Mouse (Mus musculus) hindbrain, embryonic 11.5 days (tissue): Measurements from ENCODE around the gene Nrxn1. TPM values are rescaled to one million over a fixed set of nuclear protein-coding genes. Genes with fewer than 3 reads are reported as not detected.

ENCODE experiments used
- ATAC-seq: fragments of 200-750 bp; cut with Nextera tagmentation; 2 replicates; pipeline ENCODE4 v1.8.0; 2017; ENCODE audit warnings: mild to moderate bottlenecking, moderate TSS enrichment, moderate library complexity; ENCODE audit not compliant: low FRiP score
- DNase-seq: peaks from one replicate; pipeline ENCODE4 v3.0.0-alpha.2; 2015; ENCODE audit warnings: low spot score
- H3K27ac ChIP-seq: fragments of 300-500 bp; sonication (generic); 2 replicates; pipeline ENCODE4 v1.5.1; 2014; ENCODE audit warnings: mild to moderate bottlenecking, low read depth, low read length
- H3K27me3 ChIP-seq: fragments of 300-500 bp; sonication (generic); 2 replicates; pipeline ENCODE4 v1.6.1; 2014; ENCODE audit warnings: mild to moderate bottlenecking, low read length, moderate library complexity, mixed read lengths; ENCODE audit not compliant: control insufficient read depth, insufficient read depth
- H3K36me3 ChIP-seq: fragments of 300-500 bp; sonication (generic); 2 replicates; pipeline ENCODE4 v1.6.1; 2014; ENCODE audit warnings: mild to moderate bottlenecking, low read length, moderate library complexity, mixed read lengths; ENCODE audit not compliant: control insufficient read depth, insufficient read depth
- H3K4me1 ChIP-seq: fragments of 300-500 bp; sonication (generic); replicated peaks from 2 replicates; pipeline ENCODE4 v1.6.1; 2014; ENCODE audit warnings: low read length, mixed read lengths; ENCODE audit not compliant: control insufficient read depth, insufficient read depth
- H3K4me2 ChIP-seq: fragments of 300-500 bp; sonication (generic); replicated peaks from 2 replicates; pipeline ENCODE4 v1.6.1; 2014; ENCODE audit warnings: mild to moderate bottlenecking, low read depth, low read length
- H3K4me3 ChIP-seq: fragments of 300-500 bp; sonication (generic); 2 replicates; pipeline ENCODE4 v1.5.1; 2014; ENCODE audit warnings: low read depth, low read length
- H3K9ac ChIP-seq: fragments of 300-500 bp; sonication (generic); 2 replicates; pipeline ENCODE4 v1.6.1; 2014; ENCODE audit warnings: low read depth, low read length
- H3K9me3 ChIP-seq: fragments of 300-500 bp; sonication (generic); 2 replicates; pipeline ENCODE4 v1.6.1; 2016; ENCODE audit warnings: low read length; ENCODE audit not compliant: control insufficient read depth
- WGBS: fragments of 180-500 bp; shearing (Covaris S2); extraction: QIAGEN DNeasy Blood & Tissue Kit; methylation state at CpG from one replicate; pipeline ENCODE4 v1.1.7; 2014; 5-methylcytosine and 5-hydroxymethylcytosine counted together
- polyA plus RNA-seq: library from polyadenylated mRNA; unstranded; fragments of >200 nt; fragmentation: Nextera tagmentation; extraction: Ambion mirVana; gene quantifications from 2 replicates; pipeline ENCODE4 v1.2.1, GENCODE M21; 2014

Nrxn1 gene
- polyA plus RNA-seq, 1 experiment from 2014 or later: 25.0 TPM

DNA sequence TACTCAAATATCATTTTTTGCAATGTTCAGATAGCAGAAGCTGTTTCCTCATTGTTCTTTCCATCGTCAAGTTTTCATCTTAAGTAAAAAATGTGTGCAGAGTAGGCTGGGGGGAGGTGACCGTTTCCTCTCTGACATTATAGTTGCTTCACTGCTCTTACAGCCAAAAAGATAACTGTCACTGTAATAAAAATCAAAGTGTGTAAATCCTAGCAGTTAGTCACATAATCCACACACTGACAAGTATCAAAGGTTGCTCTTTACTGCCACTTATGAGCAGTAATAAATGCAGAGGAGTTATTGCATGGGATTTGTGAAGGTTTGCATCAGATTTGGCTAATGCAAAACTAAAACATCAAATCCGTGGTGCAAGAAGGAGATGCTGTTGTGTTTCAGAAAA is 1032.7 kb downstream of the Nrxn1 start:
- H3K27ac ChIP-seq: no peak overlapping the region
- WGBS: 73% methylated on average over 3 of the region's 3 CpGs

GRCm38 (mm10) chr17:90059320-90060111 is 1033.4 kb downstream of the Nrxn1 start:
- DNase-seq (no peak), ATAC-seq (no peak)
- no peaks in the 10 kb centered on the region for H3K36me3 ChIP-seq
- no peak overlapping the region for H3K4me2 ChIP-seq
- no peak overlapping the region for H3K4me3 ChIP-seq
- no peak overlapping the region for H3K9ac ChIP-seq
- no peaks in the 10 kb centered on the region for H3K4me1 ChIP-seq
- H3K27me3 ChIP-seq: no peaks in the 10 kb centered on the region
- no peak overlapping the region for H3K27ac ChIP-seq
- WGBS: 72% methylated on average over 7 of the region's 7 CpGs
- no peaks in the 10 kb centered on the region for H3K9me3 ChIP-seq

More for the DNA sequence above, 1032.7 kb downstream of the Nrxn1 start:
- no peak overlapping the region for H3K4me2 ChIP-seq
- H3K4me1 ChIP-seq: no peaks in the 10 kb centered on the region
- ATAC-seq: 0 out of 2 replicates have a peak, but pooled peaks have one; percentile 8
- no peaks in the 10 kb centered on the region for H3K27me3 ChIP-seq
- no peak overlapping the region for H3K4me3 ChIP-seq
- DNase-seq: no peak
- no peaks in the 10 kb centered on the region for H3K36me3 ChIP-seq
- no peak overlapping the region for H3K9ac ChIP-seq
- no peaks in the 10 kb centered on the region for H3K9me3 ChIP-seq

GRCm38 (mm10) chr17:90054312-90054711 is 1038.6 kb downstream of the Nrxn1 start:
- ATAC-seq: peak; percentile 77
- no peak overlapping the region; the same call in 1 of the 2 replicates for H3K27ac ChIP-seq
- H3K36me3 ChIP-seq: no peaks in the 10 kb centered on the region
- H3K4me3 ChIP-seq: no peak overlapping the region
- peak; percentile 27 for DNase-seq
- no peak overlapping the region for H3K4me2 ChIP-seq
- no peaks in the 10 kb centered on the region for H3K4me1 ChIP-seq
- no peaks in the 10 kb centered on the region for H3K9me3 ChIP-seq
- no peak overlapping the region for H3K9ac ChIP-seq
- no peaks in the 10 kb centered on the region for H3K27me3 ChIP-seq
- WGBS: 29% methylated on average over 5 of the region's 5 CpGs

DNA sequence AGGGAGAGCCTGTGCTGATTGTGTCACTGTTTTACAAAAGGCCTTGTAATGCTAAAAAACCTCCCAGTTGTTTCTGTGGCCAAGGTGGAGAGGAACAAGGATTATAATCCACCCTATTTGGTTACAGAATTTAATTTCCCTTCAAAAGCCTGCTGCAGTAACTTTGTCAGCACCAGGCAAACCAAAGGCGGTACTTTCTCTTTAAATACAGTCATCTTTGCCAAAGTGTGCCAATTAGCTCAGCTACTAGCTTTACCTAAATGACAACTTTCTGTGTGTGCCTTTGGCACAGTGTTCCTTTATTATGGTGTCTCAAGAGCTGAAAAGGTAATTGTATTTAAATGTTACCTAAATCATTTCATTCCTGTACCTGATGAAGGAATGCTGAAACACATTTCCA is 1053.6 kb downstream of the Nrxn1 start:
- H3K9ac ChIP-seq: no peak overlapping the region
- H3K4me2 ChIP-seq: no peak overlapping the region
- H3K4me1 ChIP-seq: no peaks in the 10 kb centered on the region
- no peaks in the 10 kb centered on the region for H3K9me3 ChIP-seq
- no peak overlapping the region for H3K27ac ChIP-seq
- DNase-seq: no peak
- H3K36me3 ChIP-seq: no peaks in the 10 kb centered on the region
- H3K27me3 ChIP-seq: no peaks in the 10 kb centered on the region
- no peak overlapping the region for H3K4me3 ChIP-seq
- WGBS: 66% methylated on average over 1 of the region's 1 CpGs
- no peak for ATAC-seq

DNA sequence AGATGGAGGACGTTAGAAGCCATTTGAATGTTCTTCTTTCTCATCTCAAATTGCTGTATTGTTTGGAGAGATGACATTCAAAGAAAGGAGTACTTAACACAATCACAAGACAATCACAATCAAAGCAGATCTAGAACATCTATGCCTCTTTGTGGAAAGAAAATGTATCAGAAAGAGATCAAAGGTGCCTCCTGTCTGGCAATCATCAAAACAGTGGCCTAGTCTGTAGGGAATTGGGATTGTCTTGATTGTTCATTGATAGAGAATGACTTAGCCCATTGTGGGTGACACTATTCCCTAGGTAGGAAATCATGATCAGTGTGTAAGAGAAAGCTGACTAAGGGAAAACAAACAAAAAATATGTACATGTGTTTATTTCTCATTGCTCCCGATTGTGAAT is 1060.5 kb downstream of the Nrxn1 start:
- H3K27ac ChIP-seq: no peak overlapping the region
- no peak overlapping the region for H3K9ac ChIP-seq
- H3K4me2 ChIP-seq: no peak overlapping the region
- 76% methylated on average over 2 of the region's 2 CpGs for WGBS
- H3K9me3 ChIP-seq: no peaks in the 10 kb centered on the region
- H3K36me3 ChIP-seq: no peaks in the 10 kb centered on the region
- ATAC-seq: no peak
- H3K27me3 ChIP-seq: no peaks in the 10 kb centered on the region
- H3K4me3 ChIP-seq: no peak overlapping the region
- DNase-seq: no peak
- H3K4me1 ChIP-seq: no peaks in the 10 kb centered on the region

DNA sequence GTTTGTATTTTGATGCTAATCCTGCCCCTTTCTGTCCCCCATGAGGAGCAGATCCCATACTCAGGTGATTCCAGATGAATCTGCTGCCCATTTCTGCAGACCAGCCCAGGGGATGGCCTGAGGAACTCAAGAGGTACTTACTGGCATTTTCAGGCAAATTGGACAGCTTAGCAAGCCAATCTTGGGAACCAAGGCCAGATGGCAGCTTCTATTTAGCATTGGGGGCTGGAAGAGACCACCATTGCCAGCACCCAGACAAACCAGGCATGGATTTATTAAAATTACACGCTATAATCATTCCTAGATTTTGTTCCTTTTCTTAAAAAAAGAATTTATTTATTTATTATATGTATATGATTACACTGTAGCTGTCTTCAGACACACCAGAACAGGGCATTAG is 1076.2 kb downstream of the Nrxn1 start:
- no peaks in the 10 kb centered on the region for H3K36me3 ChIP-seq
- H3K27me3 ChIP-seq: no peaks in the 10 kb centered on the region
- no peaks in the 10 kb centered on the region for H3K9me3 ChIP-seq
- no peak overlapping the region for H3K27ac ChIP-seq
- WGBS: 54% methylated on average over 1 of the region's 1 CpGs
- H3K4me1 ChIP-seq: no peaks in the 10 kb centered on the region
- no peak overlapping the region for H3K4me3 ChIP-seq
- H3K9ac ChIP-seq: no peak overlapping the region
- ATAC-seq (no peak), DNase-seq (no peak)
- H3K4me2 ChIP-seq: no peak overlapping the region

- H3K4me3 ChIP-seq: no peak overlapping the region
- H3K4me1 ChIP-seq: no peaks in the 10 kb centered on the region
- H3K27me3 ChIP-seq: no peaks in the 10 kb centered on the region
- no peaks in the 10 kb centered on the region for H3K9me3 ChIP-seq
- 97% methylated on average over 1 of the region's 1 CpGs for WGBS
- H3K9ac ChIP-seq: no peak overlapping the region
- ATAC-seq (no peak), DNase-seq (no peak)
- H3K27ac ChIP-seq: no peak overlapping the region
- H3K36me3 ChIP-seq: no peaks in the 10 kb centered on the region
- no peak overlapping the region for H3K4me2 ChIP-seq
Measured at GRCm38 (mm10) chr17:90011761-90012160, 1081.1 kb downstream of the Nrxn1 start.

- no peak overlapping the region for H3K9ac ChIP-seq
- no peaks in the 10 kb centered on the region for H3K36me3 ChIP-seq
- no peaks in the 10 kb centered on the region for H3K4me1 ChIP-seq
- H3K27ac ChIP-seq: no peak overlapping the region
- ATAC-seq (no peak), DNase-seq (no peak)
- no peak overlapping the region for H3K4me2 ChIP-seq
- 63% methylated on average over 5 of the region's 5 CpGs for WGBS
- H3K9me3 ChIP-seq: no peaks in the 10 kb centered on the region
- no peaks in the 10 kb centered on the region for H3K27me3 ChIP-seq
- H3K4me3 ChIP-seq: no peak overlapping the region
Measured at GRCm38 (mm10) chr17:90007438-90008109, 1085.3 kb downstream of the Nrxn1 start.

- 83% methylated on average over 4 of the region's 4 CpGs for WGBS
- no peak for ATAC-seq
- H3K9ac ChIP-seq: no peak overlapping the region
- DNase-seq: no peak
- no peaks in the 10 kb centered on the region for H3K27me3 ChIP-seq
- no peaks in the 10 kb centered on the region for H3K36me3 ChIP-seq
- H3K4me1 ChIP-seq: no peaks in the 10 kb centered on the region
- H3K4me3 ChIP-seq: no peak overlapping the region
- no peak overlapping the region for H3K4me2 ChIP-seq
- H3K9me3 ChIP-seq: no peaks in the 10 kb centered on the region
- no peak overlapping the region for H3K27ac ChIP-seq
Measured at GRCm38 (mm10) chr17:89990651-89991050, 1102.2 kb downstream of the Nrxn1 start.
